Mouse (Mus musculus) ES-E14 (cell line): ENCODE measurements around the gene D430042O09Rik. TPM values are rescaled to one million over a fixed set of nuclear protein-coding genes. Genes with fewer than 3 reads are reported as not detected.

ENCODE experiments used
- DNase-seq: peaks from one replicate; pipeline ENCODE4 v3.0.0-alpha.2; 2013; ENCODE audit warnings: low read depth, low spot score
- H3K27ac ChIP-seq: 2 replicates; pipeline ENCODE4 v1.5.1; 2012; ENCODE audit warnings: low read depth, mild to moderate bottlenecking, low read length, moderate library complexity, mixed read lengths; ENCODE audit not compliant: poor library complexity, insufficient read depth, severe bottlenecking
- H3K36me3 ChIP-seq: 2 replicates; pipeline ENCODE4 v1.6.1; 2012; ENCODE audit warnings: mild to moderate bottlenecking, low read length, moderate library complexity, mixed read lengths; ENCODE audit not compliant: control insufficient read depth, poor library complexity, insufficient read depth, severe bottlenecking
- H3K4me1 ChIP-seq, 2 experiments: fragments of 150-350 bp in 1 of 2; sonication (generic) in 1 of 2; 2 replicates each; pipeline ENCODE4 v1.6.1; 2012; ENCODE audit warnings: low read length in 2 of 2, mild to moderate bottlenecking in 1 of 2, mixed read lengths in 1 of 2; ENCODE audit not compliant: control insufficient read depth in 2 of 2, insufficient read depth in 2 of 2, poor library complexity in 1 of 2
- H3K4me3 ChIP-seq, 2 experiments: fragments of 150-350 bp in 1 of 2; sonication (generic) in 1 of 2; 2 replicates each; pipeline ENCODE4 v1.5.1; 2012; ENCODE audit warnings: low read length in 2 of 2, low read depth in 1 of 2, mild to moderate bottlenecking in 1 of 2, mixed read lengths in 1 of 2; ENCODE audit not compliant: insufficient read depth in 1 of 2, poor library complexity in 1 of 2, severe bottlenecking in 1 of 2
- H3K9ac ChIP-seq: 2 replicates; pipeline ENCODE4 v1.6.1; 2012; ENCODE audit warnings: low read depth, mild to moderate bottlenecking, low read length, mixed read lengths; ENCODE audit not compliant: poor library complexity, insufficient read depth, severe bottlenecking
- H3K9me3 ChIP-seq: fragments of 150-350 bp; sonication (generic); 2 replicates; pipeline ENCODE4 v1.6.1; 2012; ENCODE audit warnings: low read depth, mild to moderate bottlenecking, low read length; ENCODE audit not compliant: control insufficient read depth, insufficient read depth
- CHD2 ChIP-seq: IDR thresholded peaks from 2 replicates; pipeline ENCODE4 v1.6.1; 2014; ENCODE audit warnings: mild to moderate bottlenecking, low read depth, low read length, inconsistent platforms
- HCFC1 ChIP-seq: IDR thresholded peaks from 2 replicates; pipeline ENCODE4 v1.6.1; 2012; ENCODE audit warnings: low read length, inconsistent platforms, borderline replicate concordance; ENCODE audit not compliant: insufficient read depth
- MAFK ChIP-seq: IDR thresholded peaks from 2 replicates; pipeline ENCODE4 v1.6.1; 2014; ENCODE audit warnings: mild to moderate bottlenecking, low read depth, low read length, inconsistent platforms; ENCODE audit not compliant: insufficient read depth
- ZC3H11A ChIP-seq: IDR thresholded peaks from 2 replicates; pipeline ENCODE4 v1.6.1; 2012; ENCODE audit warnings: low read depth, mild to moderate bottlenecking, inconsistent platforms, low read length, borderline replicate concordance
- ZNF384 ChIP-seq: IDR thresholded peaks from 2 replicates; pipeline ENCODE4 v1.6.1; 2012; ENCODE audit warnings: low read depth, low read length, inconsistent platforms
- in situ Hi-C, 2 experiments: fragments of 600-800 bp; cut with MboI; formaldehyde crosslinking; loops; one replicate each; pipeline ENCODE4 v1.15.1; 2025; ENCODE audit warnings: low sequenced_read_pairs in 2 of 2, inconsistent platforms in 1 of 2; ENCODE audit not compliant: unreplicated experiment in 2 of 2
- total RNA-seq: library from RNA; depleted of rRNA; stranded (reverse); fragments of 300-350 nt; gene quantifications from 2 replicates; pipeline ENCODE4 v1.2.3, GENCODE M21; 2012

Gene D430042O09Rik
- total RNA-seq, 1 experiment, result 4.4 TPM

DNA sequence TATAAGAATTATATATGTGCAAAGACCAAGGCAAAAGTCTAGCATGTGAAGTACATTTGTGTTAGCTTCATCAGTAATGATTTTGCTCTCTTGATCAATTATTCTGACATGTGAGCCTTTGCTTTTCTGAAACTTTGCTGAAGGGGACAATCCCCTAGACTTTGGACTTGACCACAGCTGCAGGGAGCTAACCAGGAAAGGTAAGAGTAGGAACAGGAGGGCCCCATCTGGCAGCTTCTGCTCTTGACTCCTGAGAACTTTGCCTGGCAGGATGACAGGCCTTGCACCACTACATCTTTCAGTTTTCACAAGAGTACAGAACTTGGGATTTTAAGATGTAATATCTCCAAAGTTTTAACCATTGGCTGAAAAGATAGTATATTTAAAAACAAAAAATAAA is 9.9 kb downstream of the D430042O09Rik start:
- Histone ChIP-seq H3K4me3 (no peak overlapping the region), H3K4me1 (peaks cover 3 to 11% of the 10 kb centered on the region in 2 experiments), H3K9me3 (no peaks in the 10 kb centered on the region), H3K9ac (no peak overlapping the region), H3K36me3 (no peaks in the 10 kb centered on the region), H3K27ac (no peak overlapping the region)
- no peak for TF ChIP-seq ZNF384
- TF ChIP-seq MAFK, result no peak
- TF ChIP-seq CHD2, result no peak
- no peak for TF ChIP-seq HCFC1
- no peak for TF ChIP-seq ZC3H11A
- in situ Hi-C loops, result loop anchor here in 1 of 2 experiments (10.0 kb wide), 1 partner anchor 63 kb away; no protein-coding TSS in a partner anchor
- no peak for DNase-seq

DNA sequence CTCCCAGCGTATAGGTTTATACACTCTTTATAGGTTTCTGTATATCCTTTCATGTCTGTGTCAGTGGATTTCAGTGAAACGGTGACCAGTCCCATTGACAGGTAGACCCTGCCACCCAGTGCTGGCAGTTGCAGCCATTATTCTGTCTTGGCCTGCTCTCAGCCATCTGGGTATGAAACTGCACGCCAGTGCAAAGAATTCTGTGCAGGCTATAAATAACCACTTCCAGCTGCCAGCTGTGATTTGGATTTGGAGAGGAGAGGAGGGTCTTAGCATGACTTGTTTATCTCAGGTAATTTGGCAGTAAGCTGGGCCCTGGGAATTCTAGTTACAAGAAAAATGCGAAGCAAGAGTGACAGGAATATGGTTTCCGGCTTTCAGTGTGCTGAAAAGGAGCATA is 12.7 kb downstream of the D430042O09Rik start:
- Histone ChIP-seq H3K27ac (no peak overlapping the region), H3K4me3 (no peak overlapping the region), H3K4me1 (peaks cover 3 to 10% of the 10 kb centered on the region in 2 experiments), H3K9ac (no peak overlapping the region), H3K9me3 (no peaks in the 10 kb centered on the region), H3K36me3 (no peaks in the 10 kb centered on the region)
- DNase-seq, result no peak
- TF ChIP-seq MAFK (no peak), HCFC1 (no peak), ZC3H11A (no peak), CHD2 (no peak)
- in situ Hi-C loops, result no loop called here

- in situ Hi-C loops, result no loop called here
- H3K9me3 ChIP-seq, result no peaks in the 10 kb centered on the region
- DNase-seq, result no peak
- no peak overlapping the region for H3K27ac ChIP-seq
- TF ChIP-seq CHD2, result no peak
- TF ChIP-seq ZC3H11A, result no peak
- TF ChIP-seq ZNF384, result no peak
- TF ChIP-seq HCFC1, result no peak
- TF ChIP-seq MAFK, result no peak
- peaks cover 3 to 10% of the 10 kb centered on the region in 2 experiments for H3K4me1 ChIP-seq
- no peak overlapping the region for H3K4me3 ChIP-seq
- no peaks in the 10 kb centered on the region for H3K36me3 ChIP-seq
- H3K9ac ChIP-seq, result no peak overlapping the region
Observed at GRCm38 (mm10) chr7:125721033-125721432, 13.3 kb downstream of the D430042O09Rik start.

- no peak for DNase-seq
- Histone ChIP-seq H3K9me3 (no peaks in the 10 kb centered on the region), H3K4me1 (peaks cover 1 to 2% of the 10 kb centered on the region in 2 experiments; a peak in 1 of 4 replicates), H3K27ac (no peak overlapping the region), H3K36me3 (no peaks in the 10 kb centered on the region), H3K4me3 (no peak overlapping the region), H3K9ac (no peak overlapping the region)
- in situ Hi-C loops, result no loop called here
- TF ChIP-seq ZC3H11A (peak; percentile 17; the same call in 1 of the 2 replicates), CHD2 (no peak), ZNF384 (no peak)
Observed at GRCm38 (mm10) chr7:125722127-125722526, 14.4 kb downstream of the D430042O09Rik start.
